Mouse (Mus musculus): Measurements from ENCODE around the gene Gm9833. TPM values are rescaled to one million over a fixed set of nuclear protein-coding genes. Genes with fewer than 3 reads are reported as not detected.

Gene Gm9833
- polyA plus RNA-seq, 1 experiment from 2014 or later, result 0.70 TPM

- TF ChIP-seq EP300 (IDR thresholded peaks at IDR 0.05; ENCODE audit: low read depth) (no peak), CTCF (IDR thresholded peaks at IDR 0.05; ENCODE audit: low read depth) (no peak)
- ATAC-seq, result no peak
- H3K27me3 ChIP-seq (ENCODE audit: insufficient read depth, low read length), result no peaks in the 10 kb centered on the region
- no peak overlapping the region for H3K27ac ChIP-seq (ENCODE audit: low read depth)
- no peak overlapping the region for H3K9ac ChIP-seq (replicated peaks)
- DNase-seq, result no peak
- no peak overlapping the region for H3K4me3 ChIP-seq (ENCODE audit: low read depth, low read length)
- no peaks in the 10 kb centered on the region for H3K9me3 ChIP-seq (ENCODE audit: low read length)
- H3K36me3 ChIP-seq (replicated peaks; ENCODE audit: insufficient read depth, low read length), result no peaks in the 10 kb centered on the region
- no peak overlapping the region for H3K4me2 ChIP-seq (ENCODE audit: low read depth, low read length)
- peaks cover 17% of the 10 kb centered on the region for H3K4me1 ChIP-seq (ENCODE audit: insufficient read depth)
- 64% methylated on average over 6 of the region's 6 CpGs for WGBS (ENCODE audit: insufficient replicate concordance)
Observed at GRCm38 (mm10) chr3:10081911-10082541, 5.9 kb upstream of the Gm9833 start.

GRCm38 (mm10) chr3:10082545-10083062, 5.3 kb upstream of the Gm9833 start:
- no peak overlapping the region for H3K27ac ChIP-seq (ENCODE audit: low read depth)
- WGBS (ENCODE audit: insufficient replicate concordance), result 49% methylated on average over 4 of the region's 4 CpGs
- no peaks in the 10 kb centered on the region for H3K36me3 ChIP-seq (replicated peaks; ENCODE audit: insufficient read depth, low read length)
- no peaks in the 10 kb centered on the region for H3K27me3 ChIP-seq (ENCODE audit: insufficient read depth, low read length)
- H3K4me1 ChIP-seq (ENCODE audit: insufficient read depth), result peaks cover 19% of the 10 kb centered on the region
- H3K4me2 ChIP-seq (ENCODE audit: low read depth, low read length), result no peak overlapping the region
- no peak overlapping the region for H3K9ac ChIP-seq (replicated peaks)
- TF ChIP-seq CTCF (IDR thresholded peaks at IDR 0.05; ENCODE audit: low read depth) (no peak), EP300 (IDR thresholded peaks at IDR 0.05; ENCODE audit: low read depth) (no peak)
- ATAC-seq (no peak), DNase-seq (no peak)
- no peaks in the 10 kb centered on the region for H3K9me3 ChIP-seq (ENCODE audit: low read length)
- H3K4me3 ChIP-seq (ENCODE audit: low read depth, low read length), result no peak overlapping the region

- no peaks in the 10 kb centered on the region for H3K27me3 ChIP-seq (ENCODE audit: insufficient read depth, low read length)
- no peaks in the 10 kb centered on the region for H3K9me3 ChIP-seq (ENCODE audit: low read length)
- H3K4me1 ChIP-seq (ENCODE audit: insufficient read depth), result peaks cover 19% of the 10 kb centered on the region
- no peaks in the 10 kb centered on the region for H3K36me3 ChIP-seq (replicated peaks; ENCODE audit: insufficient read depth, low read length)
- TF ChIP-seq CTCF (IDR thresholded peaks at IDR 0.05; ENCODE audit: low read depth) (no peak), EP300 (IDR thresholded peaks at IDR 0.05; ENCODE audit: low read depth) (peak; percentile 65)
- no peak overlapping the region for H3K4me2 ChIP-seq (ENCODE audit: low read depth, low read length)
- DNase-seq, result no peak
- WGBS (ENCODE audit: insufficient replicate concordance), result 64% methylated on average over 3 of the region's 3 CpGs
- peak; percentile 88 for ATAC-seq
- no peak overlapping the region for H3K4me3 ChIP-seq (ENCODE audit: low read depth, low read length)
- H3K27ac ChIP-seq (ENCODE audit: low read depth), result peak overlapping the region; percentile 62
- H3K9ac ChIP-seq (replicated peaks), result no peak overlapping the region
Observed at GRCm38 (mm10) chr3:10084102-10084501, 3.8 kb upstream of the Gm9833 start.

- Histone ChIP-seq H3K4me3 (ENCODE audit: low read depth, low read length) (no peak overlapping the region), H3K27ac (ENCODE audit: low read depth) (peak overlapping the region; percentile 62), H3K9ac (replicated peaks) (no peak overlapping the region), H3K4me1 (ENCODE audit: insufficient read depth) (peaks cover 19% of the 10 kb centered on the region), H3K36me3 (replicated peaks; ENCODE audit: insufficient read depth, low read length) (no peaks in the 10 kb centered on the region), H3K9me3 (ENCODE audit: low read length) (no peaks in the 10 kb centered on the region), H3K4me2 (ENCODE audit: low read depth, low read length) (no peak overlapping the region), H3K27me3 (ENCODE audit: insufficient read depth, low read length) (no peaks in the 10 kb centered on the region)
- TF ChIP-seq CTCF (IDR thresholded peaks at IDR 0.05; ENCODE audit: low read depth) (no peak), EP300 (IDR thresholded peaks at IDR 0.05; ENCODE audit: low read depth) (no peak)
- DNase-seq (peak; percentile 75), ATAC-seq (peak; percentile 67)
- 60% methylated on average over 7 of the region's 7 CpGs for WGBS (ENCODE audit: insufficient replicate concordance)
Observed at GRCm38 (mm10) chr3:10085396-10086119, 2.4 kb upstream of the Gm9833 start.

- H3K4me2 ChIP-seq (ENCODE audit: low read depth, low read length), result 0 out of 2 replicates have a peak overlapping the region, but pooled peaks have one; percentile 45
- no peak for TF ChIP-seq CTCF (IDR thresholded peaks at IDR 0.05; ENCODE audit: low read depth)
- no peak for TF ChIP-seq EP300 (IDR thresholded peaks at IDR 0.05; ENCODE audit: low read depth)
Observed at GRCm38 (mm10) chr3:10087511-10087910, 399 bp upstream of the Gm9833 start.

GRCm38 (mm10) chr3:10091616-10092140, 3.8 kb downstream of the Gm9833 start:
- H3K9ac ChIP-seq (replicated peaks), result no peak overlapping the region
- no peak overlapping the region for H3K4me2 ChIP-seq (ENCODE audit: low read depth, low read length)
- no peak overlapping the region for H3K4me3 ChIP-seq (ENCODE audit: low read depth, low read length)
- peaks cover 8% of the 10 kb centered on the region; the same call in 1 of the 2 replicates for H3K4me1 ChIP-seq (ENCODE audit: insufficient read depth)
- H3K27me3 ChIP-seq (ENCODE audit: insufficient read depth, low read length), result no peaks in the 10 kb centered on the region
- H3K27ac ChIP-seq (ENCODE audit: low read depth), result no peak overlapping the region
- no peaks in the 10 kb centered on the region for H3K9me3 ChIP-seq (ENCODE audit: low read length)
- 75% methylated on average over 6 of the region's 6 CpGs for WGBS (ENCODE audit: insufficient replicate concordance)
- H3K36me3 ChIP-seq (replicated peaks; ENCODE audit: insufficient read depth, low read length), result no peaks in the 10 kb centered on the region
- ATAC-seq (no peak), DNase-seq (no peak)
- TF ChIP-seq EP300 (IDR thresholded peaks at IDR 0.05; ENCODE audit: low read depth) (no peak), CTCF (IDR thresholded peaks at IDR 0.05; ENCODE audit: low read depth) (no peak)

More at GRCm38 (mm10) chr3:10087511-10087910, 399 bp upstream of the Gm9833 start:
- H3K4me3 ChIP-seq (ENCODE audit: low read depth, low read length), result no peak overlapping the region
- H3K27ac ChIP-seq (ENCODE audit: low read depth), result no peak overlapping the region
- no peaks in the 10 kb centered on the region for H3K9me3 ChIP-seq (ENCODE audit: low read length)
- no peak for DNase-seq
- no peaks in the 10 kb centered on the region for H3K36me3 ChIP-seq (replicated peaks; ENCODE audit: insufficient read depth, low read length)
- no peak for ATAC-seq
- no peaks in the 10 kb centered on the region for H3K27me3 ChIP-seq (ENCODE audit: insufficient read depth, low read length)
- peaks cover 23% of the 10 kb centered on the region for H3K4me1 ChIP-seq (ENCODE audit: insufficient read depth)
- 61% methylated on average over 8 of the region's 8 CpGs for WGBS (ENCODE audit: insufficient replicate concordance)
- H3K9ac ChIP-seq (replicated peaks), result no peak overlapping the region

All from liver, postnatal 0 days (tissue).